Mouse (Mus musculus) stomach, postnatal 0 days (tissue): Measurements from ENCODE around the gene F8.

Experiments
- CTCF ChIP-seq: IDR thresholded peaks from 2 replicates; pipeline ENCODE4 v1.5.1; 2016; ENCODE audit warnings: antibody characterized with exemption, low read depth, mild to moderate bottlenecking, moderate library complexity
- EP300 ChIP-seq: optimal IDR thresholded peaks from 2 replicates; pipeline ENCODE3; 2016; ENCODE audit warnings: antibody characterized with exemption

DNA sequence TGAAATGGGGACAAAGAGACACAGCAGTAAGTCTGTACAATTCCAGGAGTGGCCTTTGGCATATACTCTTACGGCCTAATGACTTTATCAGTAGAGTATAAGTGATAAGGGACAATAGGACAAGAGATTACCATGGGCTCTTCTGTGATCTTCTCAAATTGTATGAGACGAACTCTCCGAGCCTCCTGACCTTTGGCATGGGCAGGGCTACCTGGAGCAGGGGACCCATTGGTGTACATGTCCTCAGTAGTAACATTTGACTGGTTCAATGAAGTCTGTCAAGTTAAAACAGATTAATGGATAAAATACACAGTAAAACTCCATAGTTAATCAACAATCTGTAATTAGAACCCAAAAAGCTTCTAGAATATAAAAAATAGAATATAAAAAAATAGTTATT lies 256.8 kb downstream of the F8 start:
- TF ChIP-seq CTCF, result no peak
- TF ChIP-seq EP300, result no peak
